Mouse (Mus musculus): ENCODE data around the gene Ube2d3. TPM values are rescaled to one million over a fixed set of nuclear protein-coding genes. Genes with fewer than 3 reads are reported as not detected.

Gene Ube2d3
- total RNA-seq, 2 experiments from 2014 or later: 225 to 229 TPM

GRCm38 (mm10) chr3:135503160-135503559 is 65.2 kb downstream of the Ube2d3 start:
- DNase-seq (ENCODE audit: extremely low spot score in 1 of 2, low spot score in 2 of 2): no peak
- Histone ChIP-seq H3K27ac (no peak overlapping the region), H3K4me3 (no peak overlapping the region)
- intact Hi-C loops (cut with DNase I): no loop called here
- no peak for TF ChIP-seq CTCF (IDR thresholded peaks at IDR 0.05)

- Histone ChIP-seq H3K27ac (no peak overlapping the region), H3K4me3 (no peak overlapping the region)
- TF ChIP-seq CTCF (IDR thresholded peaks at IDR 0.05): peak; percentile 83
- DNase-seq (ENCODE audit: extremely low spot score in 1 of 2, low spot score in 2 of 2): peak; percentile 20 to 43
- intact Hi-C loops (cut with DNase I): loop anchor here (2.0 kb wide), 1 partner anchor 103 kb away; no protein-coding TSS in a partner anchor
These were observed 67.5 kb downstream of the Ube2d3 start for GRCm38 (mm10) chr3:135505369-135505909.

- intact Hi-C loops (cut with DNase I): loop anchor here (2.0 kb wide), 1 partner anchor 103 kb away; no protein-coding TSS in a partner anchor
- TF ChIP-seq CTCF (IDR thresholded peaks at IDR 0.05): no peak
- Histone ChIP-seq H3K27ac (no peak overlapping the region), H3K4me3 (no peak overlapping the region)
- DNase-seq (ENCODE audit: extremely low spot score in 1 of 2, low spot score in 2 of 2): no peak
These were observed 68.0 kb downstream of the Ube2d3 start for GRCm38 (mm10) chr3:135505916-135506482.

GRCm38 (mm10) chr3:135507506-135507905 is 69.6 kb downstream of the Ube2d3 start:
- no peak for TF ChIP-seq CTCF (IDR thresholded peaks at IDR 0.05)

GRCm38 (mm10) chr3:135508191-135508590 is 70.2 kb downstream of the Ube2d3 start:
- intact Hi-C loops (cut with DNase I): no loop called here
- no peak overlapping the region for H3K27ac ChIP-seq
- no peak for TF ChIP-seq CTCF (IDR thresholded peaks at IDR 0.05)
- DNase-seq (ENCODE audit: extremely low spot score in 1 of 2, low spot score in 2 of 2): no peak
- no peak overlapping the region for H3K4me3 ChIP-seq

More at GRCm38 (mm10) chr3:135507506-135507905, 69.6 kb downstream of the Ube2d3 start:
- Histone ChIP-seq H3K27ac (no peak overlapping the region), H3K4me3 (no peak overlapping the region)
- no peak for DNase-seq (ENCODE audit: extremely low spot score in 1 of 2, low spot score in 2 of 2)
- intact Hi-C loops (cut with DNase I): no loop called here

- Histone ChIP-seq H3K4me3 (no peak overlapping the region), H3K27ac (no peak overlapping the region)
- intact Hi-C loops (cut with DNase I): no loop called here
- no peak for TF ChIP-seq CTCF (IDR thresholded peaks at IDR 0.05)
- no peak for DNase-seq (ENCODE audit: extremely low spot score in 1 of 2, low spot score in 2 of 2)
These were observed 72.4 kb downstream of the Ube2d3 start for GRCm38 (mm10) chr3:135510372-135510771.

GRCm38 (mm10) chr3:135511683-135512082 is 73.7 kb downstream of the Ube2d3 start:
- Histone ChIP-seq H3K27ac (no peak overlapping the region), H3K4me3 (no peak overlapping the region)
- no peak for DNase-seq (ENCODE audit: extremely low spot score in 1 of 2, low spot score in 2 of 2)
- no peak for TF ChIP-seq CTCF (IDR thresholded peaks at IDR 0.05)
- intact Hi-C loops (cut with DNase I): no loop called here

- Histone ChIP-seq H3K4me3 (no peak overlapping the region), H3K27ac (no peak overlapping the region)
- no peak for DNase-seq (ENCODE audit: extremely low spot score in 1 of 2, low spot score in 2 of 2)
- no peak for TF ChIP-seq CTCF (IDR thresholded peaks at IDR 0.05)
- intact Hi-C loops (cut with DNase I): no loop called here
These were observed 75.3 kb downstream of the Ube2d3 start for GRCm38 (mm10) chr3:135513270-135513669.

- Histone ChIP-seq H3K27ac (no peak overlapping the region), H3K4me3 (no peak overlapping the region)
- intact Hi-C loops (cut with DNase I): no loop called here
- TF ChIP-seq CTCF (IDR thresholded peaks at IDR 0.05): no peak
- DNase-seq (ENCODE audit: extremely low spot score in 1 of 2, low spot score in 2 of 2): no peak
These were observed 76.0 kb downstream of the Ube2d3 start for GRCm38 (mm10) chr3:135513800-135514425.

GRCm38 (mm10) chr3:135515246-135515645 is 77.3 kb downstream of the Ube2d3 start:
- no peak for DNase-seq (ENCODE audit: extremely low spot score in 1 of 2, low spot score in 2 of 2)
- Histone ChIP-seq H3K4me3 (no peak overlapping the region), H3K27ac (no peak overlapping the region)
- no peak for TF ChIP-seq CTCF (IDR thresholded peaks at IDR 0.05)
- intact Hi-C loops (cut with DNase I): no loop called here

- no peak for DNase-seq (ENCODE audit: extremely low spot score in 1 of 2, low spot score in 2 of 2)
- intact Hi-C loops (cut with DNase I): no loop called here
- no peak overlapping the region for H3K27ac ChIP-seq
These were observed 78.9 kb downstream of the Ube2d3 start for GRCm38 (mm10) chr3:135516891-135517290.

More at GRCm38 (mm10) chr3:135516891-135517290, 78.9 kb downstream of the Ube2d3 start:
- H3K4me3 ChIP-seq: no peak overlapping the region
- no peak for TF ChIP-seq CTCF (IDR thresholded peaks at IDR 0.05)

Other genes with a start within 250 kb of the Ube2d3 start
- 1 to 10 TPM in 1 of 2 experiments, under 1 TPM in 1; 0.91 to 1.4 TPM for gene Cenpe, start 225.6 kb upstream of the Ube2d3 start, total RNA-seq (2021)
- gene Bdh2, start 156.9 kb upstream of the Ube2d3 start, total RNA-seq (2021): 1 to 10 TPM; 3.2 to 4.0 TPM
- gene Slc9b2, start 130.4 kb upstream of the Ube2d3 start, total RNA-seq (2021): 1 to 10 TPM; 3.8 to 4.0 TPM
- under 1 TPM in 1 of 2 experiments, not detected in 1; 0.52 TPM for gene Slc9b1, start 90.1 kb upstream of the Ube2d3 start, total RNA-seq (2021)
- 10 to 100 TPM; 38.7 to 39.3 TPM for gene Cisd2, start 14.2 kb upstream of the Ube2d3 start, total RNA-seq (2021)
- 10 to 100 TPM in 1 of 2 experiments, 1 to 10 TPM in 1; 8.9 to 15.5 TPM for gene Manba, start 47.5 kb downstream of the Ube2d3 start, total RNA-seq (2021)

All from left cerebral cortex, adult 2 months (tissue).